Mouse (Mus musculus): ENCODE measurements around the gene Sycp2l.

Sycp2l gene

DNA sequence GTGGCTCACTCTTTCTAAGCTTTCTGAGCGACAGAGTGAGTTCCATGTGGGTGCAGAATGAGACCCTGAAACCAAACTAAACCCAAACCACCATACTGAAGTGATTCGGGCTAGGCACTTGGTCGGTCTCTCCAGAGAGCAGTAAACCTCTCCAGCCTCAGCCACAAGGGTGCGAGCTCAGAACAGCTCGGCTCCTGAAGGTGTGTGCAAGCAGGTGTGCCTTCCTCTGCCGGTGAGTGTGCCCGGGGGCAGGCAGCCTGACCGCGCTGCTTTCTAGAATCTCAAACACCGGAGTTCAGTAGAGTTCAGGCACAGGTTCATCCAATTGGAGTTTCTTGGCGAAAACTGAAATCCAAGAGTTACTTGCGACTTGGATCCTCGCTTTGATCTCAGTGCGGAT is at the start of gene Sycp2l:
TSS of gene Sycp2l (plus strand) at position 368 of the 400 bp plus-strand sequence.
- DNase-seq (ENCODE audit: low spot score), result no peak

DNA sequence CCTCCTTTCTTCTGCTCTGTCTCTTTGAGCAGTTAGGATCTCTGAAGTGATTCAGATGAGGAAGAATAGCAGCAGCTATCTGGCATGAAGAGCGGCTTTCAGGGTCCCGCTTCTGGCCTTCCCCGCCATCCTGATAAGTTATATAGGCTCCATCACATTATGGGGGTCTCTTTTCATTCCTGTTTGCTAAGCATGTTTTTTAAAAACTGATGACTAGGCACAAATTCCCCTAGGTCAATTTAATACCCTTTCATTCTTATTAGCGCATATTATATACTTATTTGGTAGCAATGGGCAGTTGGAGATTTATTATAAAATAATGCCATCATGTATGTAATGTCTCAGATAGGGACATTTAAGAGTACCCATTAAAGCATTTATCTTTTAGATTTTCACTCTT is 46.5 kb upstream of the Sycp2l start:
- DNase-seq (ENCODE audit: low spot score), result no peak

DNA sequence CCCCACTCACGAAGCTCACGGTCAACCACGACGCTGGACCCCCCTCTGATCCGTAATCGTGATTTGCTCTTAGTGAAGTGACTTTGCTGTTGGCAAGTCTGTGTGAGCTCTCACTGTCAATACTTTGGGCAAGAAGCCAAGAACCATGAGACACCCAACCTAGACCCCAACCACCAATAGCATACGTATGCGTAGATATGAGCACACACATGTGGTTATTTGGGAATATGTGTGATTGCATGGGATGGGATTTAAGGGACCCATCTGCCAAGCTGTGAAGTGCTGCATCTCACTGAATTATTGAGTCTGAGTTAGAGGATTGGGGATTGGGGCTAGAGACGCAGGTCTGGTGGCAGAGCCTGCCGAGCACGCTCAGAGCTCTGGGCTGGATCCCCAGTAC is 42.5 kb upstream of the Sycp2l start:
- DNase-seq (ENCODE audit: low spot score), result no peak

DNA sequence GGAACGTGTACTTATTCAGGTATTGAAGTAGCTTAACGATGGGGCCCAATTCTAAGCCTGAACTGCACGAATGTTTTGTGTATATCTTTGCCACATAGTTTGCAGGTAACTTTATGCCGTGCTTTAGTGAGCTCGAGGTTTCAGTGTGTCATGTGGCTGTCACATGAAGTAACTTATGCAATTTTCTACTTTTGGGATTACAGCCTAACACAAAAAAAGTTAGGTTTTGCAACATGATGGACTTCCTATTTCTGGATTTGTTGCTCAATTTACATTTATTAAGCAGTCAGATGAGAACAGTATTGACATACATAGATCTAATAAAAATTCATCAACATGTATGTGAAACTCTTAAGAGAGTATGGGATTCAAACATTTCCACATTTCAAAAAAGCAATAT is 40.3 kb upstream of the Sycp2l start:
- DNase-seq (ENCODE audit: low spot score), result no peak

DNA sequence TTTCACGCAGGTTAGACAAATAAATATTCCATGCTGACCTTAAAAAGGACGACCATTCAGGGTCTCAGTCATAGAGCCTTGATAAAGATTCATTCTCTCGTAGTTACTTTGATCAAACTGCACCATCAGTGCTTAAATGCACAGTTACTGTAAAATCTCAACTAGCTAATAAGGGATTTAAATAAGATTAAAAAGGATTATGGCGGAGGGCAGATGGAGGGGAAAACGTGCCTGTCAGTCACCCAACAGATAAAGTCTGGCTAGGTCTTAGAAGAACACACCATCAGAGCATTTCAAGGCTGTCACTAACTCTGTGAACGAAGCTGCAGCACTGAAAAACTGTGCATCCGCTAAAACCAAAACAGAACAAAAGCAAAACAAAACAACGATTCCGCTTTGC is 36.2 kb upstream of the Sycp2l start:
- DNase-seq (ENCODE audit: low spot score), result no peak

DNA sequence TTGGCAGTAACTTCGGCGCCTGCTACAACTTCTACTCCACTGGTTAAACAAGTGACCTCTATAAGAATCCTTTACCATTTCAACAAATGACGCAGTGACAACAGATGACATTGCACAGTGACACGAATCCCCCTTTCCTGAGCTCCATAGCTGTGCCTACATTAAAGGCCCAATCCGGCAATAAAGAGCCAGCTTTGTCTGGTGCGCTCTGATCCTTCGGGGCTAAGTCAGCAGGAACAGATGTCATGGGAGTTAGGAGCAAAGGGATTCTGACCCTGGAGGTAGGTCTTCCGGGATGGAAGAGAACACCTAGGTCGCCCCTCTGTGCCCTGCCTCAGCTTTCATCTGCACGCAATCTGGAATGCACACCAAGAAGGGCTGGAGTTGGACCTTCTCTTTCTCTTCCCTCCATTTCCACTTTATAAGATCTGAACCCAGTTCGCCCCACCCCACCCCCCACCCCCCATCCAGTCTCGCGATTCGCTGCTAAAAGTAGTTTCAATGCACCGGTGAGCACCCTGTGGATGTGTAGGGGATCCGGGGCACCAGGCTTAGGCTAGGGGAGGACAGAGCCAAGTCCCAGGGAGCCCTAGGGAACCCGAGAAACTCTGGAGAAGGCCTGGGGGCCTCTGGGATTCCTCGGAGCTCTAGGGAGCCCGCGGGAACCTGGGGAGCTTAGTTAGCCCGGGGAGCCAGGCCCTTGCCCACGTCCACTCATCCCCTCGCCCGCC is 35.3 kb upstream of the Sycp2l start:
- no peak for DNase-seq (ENCODE audit: low spot score)

DNA sequence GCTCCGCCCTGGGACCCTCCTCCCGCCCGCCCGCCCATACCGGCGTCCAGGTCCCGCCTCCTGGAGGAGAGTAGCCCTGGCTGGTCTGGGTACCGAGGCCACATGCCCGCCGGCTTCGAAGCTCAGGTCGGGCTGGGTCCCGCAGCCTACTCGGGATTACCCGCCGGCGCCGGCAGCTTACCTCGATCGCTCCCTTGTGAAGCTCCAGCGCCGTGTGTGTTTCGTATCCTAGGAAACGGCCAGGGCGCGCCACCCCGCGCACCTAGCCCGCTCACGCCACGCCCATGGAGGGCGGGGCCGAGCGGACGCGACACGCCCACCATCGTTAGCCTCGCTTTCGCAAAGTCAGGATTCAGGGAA is 34.7 kb upstream of the Sycp2l start, which contains the start of gene Mak:
TSS of gene Mak (minus strand) at position 286 of the 360 bp plus-strand sequence.
- peak; percentile 77 for DNase-seq (ENCODE audit: low spot score)

DNA sequence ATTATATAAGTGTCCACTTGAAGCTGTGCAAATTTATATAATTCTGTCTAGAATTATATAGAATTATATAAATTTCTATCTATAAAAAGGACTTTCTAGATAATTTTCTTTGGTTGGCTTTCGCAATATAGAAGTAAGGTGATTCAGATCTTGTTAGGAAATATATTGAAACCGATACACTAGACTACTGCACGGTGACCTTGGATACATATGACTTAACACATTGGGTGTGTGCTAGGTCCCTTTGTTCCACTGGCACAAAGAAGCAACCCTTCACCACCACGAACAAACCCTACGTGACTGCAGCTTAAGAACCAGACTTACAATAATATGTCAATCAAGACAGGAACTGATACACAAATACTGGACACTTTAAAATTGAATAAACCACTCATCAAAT is 34.2 kb upstream of the Sycp2l start:
- no peak for DNase-seq (ENCODE audit: low spot score)

DNA sequence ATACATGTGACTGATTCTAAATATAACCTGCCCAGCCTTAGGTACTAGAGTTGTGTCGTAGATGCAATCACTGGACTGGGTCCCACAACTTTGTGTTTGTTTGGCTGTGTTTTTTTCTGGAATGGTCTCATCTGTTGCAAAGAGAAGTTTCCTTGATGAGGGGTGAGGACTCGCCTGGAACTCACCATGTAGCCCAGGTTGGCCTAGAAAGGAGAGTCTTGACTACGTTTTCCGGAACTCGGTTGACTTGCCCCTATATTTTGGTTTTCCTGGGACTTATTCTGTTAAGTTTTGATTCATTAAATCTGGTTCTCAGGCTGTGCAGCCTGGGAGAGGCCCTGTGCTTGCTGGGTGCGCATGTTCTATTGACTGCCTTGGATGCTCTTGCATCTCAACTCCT is 33.4 kb upstream of the Sycp2l start:
- no peak for DNase-seq (ENCODE audit: low spot score)

DNA sequence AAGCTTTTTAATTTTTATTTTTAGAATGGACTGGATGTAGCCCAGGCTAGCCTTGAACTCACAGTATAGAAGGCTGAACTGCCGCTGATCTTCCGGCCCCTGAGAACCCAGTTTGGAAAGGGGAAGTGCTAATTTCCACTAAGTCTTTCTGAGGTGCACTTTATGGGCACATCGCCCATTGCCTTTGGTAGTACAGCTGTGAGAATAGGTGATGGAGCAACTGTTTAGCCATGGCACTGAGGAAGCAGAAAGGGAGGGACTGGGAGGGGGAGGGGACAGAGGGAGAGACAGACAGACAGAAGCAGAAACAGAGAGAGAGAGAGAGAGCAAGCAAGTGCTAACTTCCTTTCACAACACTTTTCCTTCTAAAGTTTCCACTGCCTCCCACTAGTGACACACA is 29.6 kb upstream of the Sycp2l start:
- DNase-seq (ENCODE audit: low spot score), result no peak

DNA sequence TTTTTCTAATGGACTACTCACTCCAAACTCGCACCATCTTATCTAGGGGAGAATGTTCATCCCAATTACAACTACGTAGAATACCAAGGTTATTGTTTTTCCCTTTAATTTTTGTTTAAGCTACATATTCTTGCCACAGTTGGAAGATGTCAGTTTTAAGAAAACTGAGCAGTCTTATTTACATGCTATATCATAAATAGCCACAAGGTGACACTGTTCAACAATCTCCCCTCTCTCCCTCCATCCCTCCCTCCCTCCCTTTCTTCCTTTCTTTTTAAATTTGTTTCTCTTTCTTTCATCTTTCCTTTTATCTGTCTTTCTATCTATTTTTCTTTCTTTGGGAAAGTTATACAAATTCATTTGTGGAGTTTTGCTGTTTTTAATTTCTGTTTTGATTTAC is 29.0 kb upstream of the Sycp2l start:
- no peak for DNase-seq (ENCODE audit: low spot score)

DNA sequence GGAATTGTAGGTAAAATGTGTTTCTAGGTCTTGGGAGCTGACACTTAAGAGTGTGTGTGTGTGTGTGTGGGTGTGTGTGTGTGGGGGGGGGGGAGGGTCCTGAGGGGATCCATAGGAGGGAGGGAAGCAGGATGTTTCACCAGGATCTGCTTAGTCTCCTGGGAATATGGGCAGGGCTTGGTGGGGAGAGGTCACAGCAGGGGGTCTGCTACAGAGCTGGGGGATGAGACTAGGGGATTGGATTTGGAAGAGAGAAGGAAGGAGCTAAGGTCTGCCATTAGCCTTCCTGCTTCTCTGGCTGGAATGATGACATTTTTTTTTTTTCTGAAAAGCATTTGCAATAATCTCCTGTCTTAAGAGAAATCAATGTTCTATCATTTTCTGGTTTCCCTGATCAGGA is 25.4 kb upstream of the Sycp2l start:
- DNase-seq (ENCODE audit: low spot score), result no peak

DNA sequence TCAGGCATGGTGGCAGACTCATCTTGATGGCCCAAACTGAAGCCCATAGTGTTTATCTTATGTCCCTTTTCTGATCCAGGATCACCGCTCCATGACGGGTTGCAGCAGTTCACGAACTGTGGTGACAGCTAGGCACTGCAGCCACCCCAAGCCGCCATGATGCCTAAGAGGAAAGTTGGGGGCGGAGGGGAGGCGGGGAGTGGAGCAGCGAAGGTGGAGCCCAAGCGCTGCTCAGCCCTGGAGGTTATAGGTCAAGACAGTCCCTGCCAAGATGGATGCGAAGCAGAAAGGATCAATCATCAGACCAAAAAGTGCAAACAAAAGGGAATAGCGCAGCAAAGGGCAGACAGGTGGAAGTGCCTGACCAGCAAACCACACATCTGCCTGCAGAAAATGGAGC is 22.8 kb upstream of the Sycp2l start:
- DNase-seq (ENCODE audit: low spot score), result no peak

DNA sequence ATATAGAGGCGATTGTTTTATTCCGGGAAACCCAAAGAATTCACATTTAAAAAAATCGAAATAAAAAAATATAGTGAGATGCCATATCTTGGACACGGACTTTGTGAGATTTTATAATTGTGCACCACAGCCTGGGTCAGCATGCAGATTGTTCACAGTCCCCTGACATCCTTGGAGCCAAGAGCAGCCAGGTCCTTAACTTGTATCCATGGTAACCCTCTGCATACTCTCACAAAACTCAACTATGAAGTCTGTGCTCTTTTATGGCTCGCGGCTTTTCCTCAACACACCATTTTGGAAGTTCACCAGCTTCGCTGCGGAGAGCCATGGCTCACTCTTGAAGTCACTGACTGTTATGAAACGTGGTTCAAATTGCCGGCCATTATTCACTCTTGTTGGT is 19.9 kb upstream of the Sycp2l start:
- DNase-seq (ENCODE audit: low spot score), result no peak

DNA sequence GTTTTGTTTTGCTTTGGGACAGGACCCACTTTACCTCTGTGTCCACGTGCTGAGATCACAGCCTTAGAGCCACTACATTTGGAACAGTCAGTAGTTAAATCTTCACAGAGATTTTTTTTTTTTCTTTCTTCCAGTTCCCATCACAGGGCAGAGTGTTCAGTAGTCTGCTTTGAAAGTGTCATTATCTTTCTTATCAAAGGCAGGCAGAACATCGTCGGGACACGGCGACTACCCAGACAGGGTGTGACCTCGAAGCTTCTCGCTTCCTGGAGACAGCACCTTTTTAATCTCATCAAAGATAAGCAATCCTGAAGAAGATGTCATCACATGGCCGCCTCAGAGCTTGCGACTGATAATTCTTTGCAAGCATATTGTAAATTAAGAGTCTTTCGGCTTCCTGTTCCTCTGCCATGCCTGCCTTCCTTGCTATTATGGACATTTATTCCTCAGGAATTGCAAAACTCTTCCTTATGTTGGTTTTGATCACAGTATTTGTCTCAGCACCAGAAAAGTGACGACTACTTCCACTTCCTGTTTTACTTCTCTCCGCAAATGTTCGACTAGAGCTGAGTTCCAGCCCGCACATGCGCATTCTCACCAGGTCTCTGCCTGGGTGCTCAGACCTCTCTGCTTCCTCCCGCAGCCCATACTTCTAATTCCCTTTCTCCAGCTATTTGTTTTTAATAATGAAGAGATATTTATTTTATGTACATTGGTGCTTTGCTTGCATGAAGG is 16.6 kb upstream of the Sycp2l start:
- DNase-seq (ENCODE audit: low spot score), result no peak

DNA sequence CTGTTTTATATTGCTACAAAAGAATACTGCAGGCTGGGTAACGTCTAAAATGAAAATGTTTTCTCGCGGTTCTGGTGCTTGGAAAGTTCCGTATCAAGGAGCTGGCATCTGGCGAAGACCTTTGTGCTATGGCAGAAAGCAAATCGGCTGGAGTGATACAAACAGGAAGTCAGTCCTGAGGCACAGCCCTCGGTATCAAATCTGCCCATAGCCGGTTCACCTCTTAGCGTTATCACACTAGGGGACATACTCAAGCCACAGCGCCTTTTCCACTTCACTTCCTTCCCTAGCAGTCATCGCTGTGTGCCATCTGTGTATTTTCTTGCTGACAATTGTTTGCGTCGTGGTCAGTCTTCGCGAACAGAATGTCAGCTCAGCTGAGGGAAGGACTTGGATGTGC is 15.8 kb upstream of the Sycp2l start:
- no peak for DNase-seq (ENCODE audit: low spot score)

DNA sequence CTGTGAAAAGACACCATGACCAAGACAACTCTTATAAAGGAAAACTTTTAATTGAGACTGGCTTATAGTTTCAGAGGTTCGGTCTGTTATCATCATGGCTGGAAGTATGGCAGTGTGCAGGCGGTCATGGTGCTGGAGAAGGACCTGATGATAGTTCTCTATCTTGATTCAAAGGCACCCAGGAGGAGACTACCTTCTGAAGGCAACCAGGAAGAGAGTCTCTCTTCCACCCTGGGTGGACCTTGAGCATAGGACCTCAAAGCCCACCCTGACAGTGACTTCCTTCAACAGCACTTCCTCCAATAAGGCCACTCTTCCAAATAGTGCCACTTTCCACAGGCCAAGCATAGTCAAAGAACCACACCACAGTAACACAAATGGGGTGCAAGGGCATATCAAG is 14.1 kb upstream of the Sycp2l start:
- no peak for DNase-seq (ENCODE audit: low spot score)

DNA sequence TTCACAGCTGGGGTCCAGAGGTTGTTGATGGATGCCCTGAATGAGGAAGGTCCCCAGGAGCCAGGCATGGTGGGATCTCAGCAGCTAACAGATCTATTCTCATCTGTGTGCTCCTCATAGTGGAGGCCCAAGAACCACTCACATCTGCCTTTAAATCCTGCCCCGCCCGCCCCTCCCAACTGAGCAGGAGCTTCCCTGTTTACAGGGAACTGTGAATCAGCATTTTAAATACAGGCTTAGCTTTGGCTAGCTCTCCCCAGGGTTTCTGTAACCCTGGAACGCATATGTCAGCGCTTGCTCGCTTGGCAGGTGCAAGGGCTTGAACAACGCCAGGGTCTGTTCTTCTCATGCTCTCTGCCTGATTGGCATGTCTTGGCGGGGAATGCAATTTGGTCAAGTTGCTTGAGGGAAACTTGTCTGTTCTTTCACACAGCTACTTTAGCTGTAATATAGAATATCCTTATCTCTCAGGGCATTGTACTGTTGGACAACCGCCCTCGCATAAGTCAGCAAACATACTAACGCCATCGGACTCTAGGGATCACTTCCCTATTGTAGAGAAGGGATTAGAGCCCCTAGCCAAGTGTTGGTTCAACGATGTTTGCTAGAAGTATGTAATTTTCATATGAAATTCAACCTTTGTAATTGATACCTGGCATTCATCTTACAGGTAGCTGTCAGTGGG is 10.1 kb upstream of the Sycp2l start:
- DNase-seq (ENCODE audit: low spot score), result no peak

DNA sequence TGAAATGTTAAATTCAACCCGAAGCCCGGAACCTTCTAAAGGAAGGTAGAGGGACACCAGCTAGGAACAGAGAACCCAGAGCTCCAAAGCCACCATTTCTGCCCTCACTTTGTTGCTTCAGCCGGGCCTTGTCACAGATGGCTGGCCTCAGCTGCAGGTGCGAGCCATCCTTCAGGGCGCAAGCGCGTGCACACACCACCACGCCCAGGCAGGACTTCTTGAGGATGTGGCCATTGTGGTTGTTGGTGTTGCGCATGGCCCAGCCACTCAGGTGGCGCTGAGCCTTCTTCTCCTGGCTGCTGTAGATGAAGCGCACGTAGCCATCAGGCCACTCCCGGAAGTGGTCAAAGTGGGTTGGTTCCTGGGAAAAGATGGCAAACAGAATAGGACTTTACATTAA is 8.6 kb upstream of the Sycp2l start:
- no peak for DNase-seq (ENCODE audit: low spot score)

DNA sequence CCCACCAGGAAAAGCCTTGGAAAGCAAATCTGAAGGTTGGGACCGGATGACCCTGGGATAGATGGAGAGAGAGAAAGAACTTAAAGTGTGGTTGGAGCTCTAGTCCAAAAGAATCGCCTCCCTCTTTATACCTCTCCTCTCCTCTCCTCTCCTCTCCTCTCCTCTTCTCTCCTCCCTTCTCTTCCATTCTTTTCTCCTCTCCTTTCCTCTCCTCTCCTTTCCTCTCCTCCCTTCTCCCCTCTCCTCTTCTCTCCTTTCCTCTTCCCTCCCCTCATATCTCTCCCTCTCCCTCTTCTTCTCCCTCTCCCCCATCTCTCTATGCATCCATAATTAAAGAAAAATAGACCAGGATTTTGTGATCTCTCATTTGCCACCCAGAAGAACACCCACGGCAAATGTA is 3.2 kb upstream of the Sycp2l start, which contains the start of gene Gcm2:
TSS of gene Gcm2 (minus strand) at position 101 of the 400 bp plus-strand sequence.
- no peak for DNase-seq (ENCODE audit: low spot score)

DNA sequence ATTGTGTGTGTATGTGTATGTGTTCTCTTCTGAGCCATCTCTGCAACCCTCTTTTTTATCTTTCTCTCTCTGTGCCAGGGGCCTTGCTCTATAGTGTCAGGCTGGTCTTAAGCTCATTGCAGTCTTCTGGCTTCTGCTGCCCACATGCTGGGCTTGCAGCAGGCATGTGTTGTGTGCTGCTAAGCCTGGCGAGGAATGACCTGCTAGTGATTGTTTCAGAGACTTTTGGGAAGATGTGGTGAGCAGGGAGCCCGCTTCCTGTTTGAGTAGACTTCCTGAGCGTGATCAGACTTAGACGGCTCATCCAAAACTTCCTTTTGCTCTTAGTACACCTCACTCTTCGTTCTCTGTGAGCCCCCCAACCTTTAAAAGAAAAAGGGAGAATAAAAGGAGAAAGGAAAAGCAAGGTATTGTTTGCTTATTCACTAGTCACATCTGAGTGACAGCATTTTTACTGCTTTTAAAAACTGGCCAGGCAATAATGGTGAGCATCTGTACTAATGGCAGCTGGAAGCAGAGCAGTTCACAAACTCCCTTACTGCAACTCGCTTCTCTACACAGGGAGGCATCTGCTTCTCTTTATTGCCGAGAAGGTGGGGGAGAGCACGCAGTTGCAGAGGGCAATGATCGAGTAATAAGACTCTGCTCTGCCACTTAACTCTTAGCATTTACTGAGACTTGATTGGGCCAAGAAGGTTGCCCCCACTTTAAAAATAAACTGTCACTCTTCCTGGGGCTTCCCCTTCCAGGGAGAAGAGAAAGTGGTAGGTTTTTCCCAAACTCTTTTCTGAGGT is 5.2 kb downstream of the Sycp2l start:
- DNase-seq (ENCODE audit: low spot score), result no peak

DNA sequence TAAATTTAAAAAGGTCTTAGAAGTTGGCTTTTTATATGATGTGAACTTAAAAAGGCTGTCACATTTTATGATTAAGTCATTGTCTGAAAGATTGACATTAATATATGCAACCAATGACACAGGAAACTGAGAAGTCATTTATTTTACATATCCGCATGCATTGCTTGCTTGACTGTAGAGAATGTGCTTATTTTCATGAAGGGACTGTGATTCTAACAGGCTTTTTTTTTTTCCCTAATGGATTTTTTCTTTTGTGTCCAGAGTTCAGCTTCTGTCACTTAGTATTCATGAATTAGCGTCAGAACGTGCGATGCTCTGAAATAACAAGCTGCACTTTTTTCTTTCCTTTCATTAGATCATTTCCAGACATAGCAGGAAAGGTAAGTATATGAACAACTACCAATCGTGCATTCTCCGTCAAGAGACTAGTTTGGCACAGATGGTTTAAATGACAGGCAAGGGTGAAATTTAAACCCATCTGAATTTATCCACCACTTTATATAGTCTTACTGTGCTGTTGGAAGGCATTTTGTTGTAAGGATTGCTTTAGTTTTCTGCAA is 9.6 kb downstream of the Sycp2l start:
- no peak for DNase-seq (ENCODE audit: low spot score)
